Comparison of ENCODE assay signal across 23 mouse cellular contexts in the genomic region with DNA sequence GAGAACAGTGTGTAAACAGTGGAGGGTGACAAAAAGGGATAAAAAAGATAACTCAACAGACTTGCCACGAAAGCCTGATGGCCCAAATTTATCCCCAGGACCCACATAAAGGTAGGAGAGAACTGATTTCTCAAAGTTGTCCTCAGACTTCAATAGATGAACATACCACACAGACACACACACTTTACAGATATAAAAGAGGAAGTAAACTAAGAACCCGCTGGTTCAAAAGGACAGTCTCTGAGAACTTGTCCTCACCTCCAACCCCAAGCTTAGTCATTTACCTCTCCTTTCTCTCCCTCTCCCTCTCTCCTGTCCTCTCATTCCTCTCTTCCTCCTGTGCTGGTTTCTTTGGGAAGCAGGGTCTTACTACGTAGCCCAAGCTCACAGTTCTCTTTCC. TPM values are rescaled to one million over a fixed set of nuclear protein-coding genes. Genes with fewer than 3 reads are reported as not detected.
DNase-seq lines count a peak whose midpoint lies in the region; ATAC-seq lines count a peak whose summit lies in the region.
"Had no signal": no experiment of that assay in that cellular context is flagged by ENCODE, and none has a peak within 500 bp of the region (broad histone marks: within the 10 kb centered on the region; RNA-seq: fewer than 3 reads in every experiment).

No protein-coding gene starts in this region.

- peak; percentile 58 for ATAC-seq in granulocyte monocyte progenitor cell, adult 5-6 weeks (replicated peaks; ENCODE audit: poor library complexity, severe bottlenecking)
- ATAC-seq in megakaryocyte progenitor cell, adult 5-6 weeks (replicated peaks; ENCODE audit: poor library complexity) = peak; percentile 56; the same call in 1 of the 2 replicates
- ATAC-seq: forebrain, embryonic 16.5 days; hindbrain, postnatal 0 days; inflammation-experienced regulatory T-cells, adult 6 months had no signal

- intact Hi-C loops in gastrocnemius, postnatal 36 days (cut with DNase I) = no loop called here

- DNase-seq in 416B (ENCODE audit: low read depth) = peak; percentile 22
- peak; percentile 29 for DNase-seq in A20 (ENCODE audit: low read depth, low spot score)
- DNase-seq in left cerebral cortex, adult 11 months (ENCODE audit: low spot score) = no peak
- DNase-seq in gastrocnemius, postnatal 36 days = no peak
- DNase-seq: adrenal gland, adult 2 months; adrenal gland, postnatal 14 days; B cell, adult 2 months; cerebellum, adult 11 months; cerebellum, adult 2 months; cerebellum, adult 9-11 months; cerebellum, postnatal 25 days; embryo, embryonic 11 days; gastrocnemius, postnatal 10 days; heart, adult 18-20 months; heart, postnatal 10 days; heart, postnatal 36 days had no signal

RNA-seq across cellular contexts. Expression of gene Smpd1, which starts 8.2 kb away (rescaled TPM):
- 11.5 and 13.8 TPM in 2 replicates for total RNA-seq in granulocyte monocyte progenitor cell, adult 5-6 weeks (2014; fragmentation: Nextera tagmentation)
- 11.3 and 22.4 TPM in 2 replicates for total RNA-seq in granulocyte monocyte progenitor cell, adult 5-6 weeks (2017)
- 16.2 and 21.0 TPM in 2 replicates for total RNA-seq in megakaryocyte progenitor cell, adult 5-6 weeks (2015)
- 9.5 and 16.2 TPM in 2 replicates for total RNA-seq in megakaryocyte progenitor cell, adult 5-6 weeks (2017)
- total RNA-seq in gastrocnemius, postnatal 36 days (2021) = 10 to 100 TPM; 50.9 to 51.5 TPM

RNA-seq across cellular contexts. Expression of gene Apbb1, which starts 19.1 kb away (rescaled TPM):
- total RNA-seq in granulocyte monocyte progenitor cell, adult 5-6 weeks (2014; fragmentation: Nextera tagmentation) = 0.81 TPM in 1 of 2 replicates, not detected in the other
- 0.05 TPM in 1 of 2 replicates, not detected in the other for total RNA-seq in granulocyte monocyte progenitor cell, adult 5-6 weeks (2017)
- not detected in 2 replicates for total RNA-seq in megakaryocyte progenitor cell, adult 5-6 weeks (2015)
- total RNA-seq in megakaryocyte progenitor cell, adult 5-6 weeks (2017) = not detected in 2 replicates
- total RNA-seq in gastrocnemius, postnatal 36 days (2021) = 1 to 10 TPM; 5.3 to 8.6 TPM

RNA-seq across cellular contexts. Expression of gene Hpx, which starts 37.6 kb away (rescaled TPM):
- total RNA-seq in granulocyte monocyte progenitor cell, adult 5-6 weeks (2014; fragmentation: Nextera tagmentation) = not detected in 2 replicates
- not detected in 2 replicates for total RNA-seq in granulocyte monocyte progenitor cell, adult 5-6 weeks (2017)
- not detected in 2 replicates for total RNA-seq in megakaryocyte progenitor cell, adult 5-6 weeks (2015)
- total RNA-seq in megakaryocyte progenitor cell, adult 5-6 weeks (2017) = not detected in 2 replicates
- under 1 TPM in 1 of 2 experiments, not detected in 1; 0.36 TPM for total RNA-seq in gastrocnemius, postnatal 36 days (2021)
- total RNA-seq: CH12.LX; G1E; heart, adult 18-20 months; heart, postnatal 36 days; hindbrain, postnatal 0 days had no signal

Comparison
In these comparisons a context has a peak if more than half of its experiments do, and no peak if none do; other contexts are left out.
1. DNase-seq: peak in 416B (single experiment) and A20 (single experiment); none in left cerebral cortex, adult 11 months (single experiment) and gastrocnemius, postnatal 36 days (0 of 2).